Mouse (Mus musculus) inflammation-experienced regulatory T-cells, adult 6 months (primary cell): ENCODE results near the gene Gm11639. TPM values are rescaled to one million over a fixed set of nuclear protein-coding genes. Genes with fewer than 3 reads are reported as not detected.
"Not testable (repeated sequence)": the region's sequence is repeated elsewhere in the genome, so short reads cannot be mapped to it uniquely, and the experiment has no call there.

ENCODE experiments used
- ATAC-seq: one replicate; pipeline ENCODE4 v1.8.0; 2017
- polyA plus RNA-seq, 3 experiments: library from polyadenylated mRNA; unstranded; fragments of 100-300 nt; shearing (Covaris generic); gene quantifications; one replicate each; pipeline ENCODE4 v1.2.1; 2017

The Gm11639 gene
- polyA plus RNA-seq, 3 experiments from 2014 or later: 0.03 to 0.09 TPM; not detected in 1

DNA sequence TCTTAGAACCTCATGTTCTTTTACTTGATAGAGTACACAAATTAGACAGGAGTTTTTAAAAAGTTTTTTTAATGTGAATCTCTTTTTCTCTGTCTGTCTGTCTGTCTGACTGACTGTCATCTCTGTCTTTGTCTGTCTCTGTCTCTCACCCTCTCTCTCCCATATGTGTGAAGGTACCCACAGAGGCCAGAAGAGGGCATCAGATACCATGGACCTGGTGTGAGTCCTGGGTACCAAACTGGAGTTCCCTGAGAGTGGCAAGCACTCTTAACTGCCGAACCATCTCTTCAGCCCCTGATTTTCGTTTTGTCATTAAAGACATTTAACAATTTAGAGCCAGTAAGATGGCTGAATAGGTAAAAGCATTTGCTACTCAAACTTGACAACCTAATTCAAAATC, 21.6 kb downstream of the Gm11639 start:
- ATAC-seq: no peak

GRCm38 (mm10) chr11:104744995-104745568, 59.6 kb downstream of the Gm11639 start:
- ATAC-seq: no peak

DNA sequence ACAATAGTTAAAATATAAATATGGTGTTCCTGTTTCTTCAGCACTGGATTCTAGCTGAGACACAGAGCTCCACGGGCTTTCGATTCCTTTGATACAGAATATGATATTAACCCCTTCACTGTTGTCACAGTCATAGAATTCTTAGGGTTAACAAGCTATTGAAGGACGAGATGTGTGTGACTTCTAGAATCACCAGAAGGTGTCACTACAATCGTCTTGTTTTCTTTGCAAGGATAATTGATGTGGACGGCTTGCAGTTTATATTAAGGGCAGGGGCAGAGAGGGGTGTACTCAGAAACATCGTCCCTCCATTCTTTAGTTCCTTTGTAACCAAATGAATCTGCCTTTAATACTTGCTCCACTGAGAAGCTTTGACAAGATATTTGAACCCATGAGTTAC, 80.3 kb downstream of the Gm11639 start:
- ATAC-seq: no peak

- no peak for ATAC-seq
These were observed 81.6 kb downstream of the Gm11639 start for GRCm38 (mm10) chr11:104767068-104767467.

DNA sequence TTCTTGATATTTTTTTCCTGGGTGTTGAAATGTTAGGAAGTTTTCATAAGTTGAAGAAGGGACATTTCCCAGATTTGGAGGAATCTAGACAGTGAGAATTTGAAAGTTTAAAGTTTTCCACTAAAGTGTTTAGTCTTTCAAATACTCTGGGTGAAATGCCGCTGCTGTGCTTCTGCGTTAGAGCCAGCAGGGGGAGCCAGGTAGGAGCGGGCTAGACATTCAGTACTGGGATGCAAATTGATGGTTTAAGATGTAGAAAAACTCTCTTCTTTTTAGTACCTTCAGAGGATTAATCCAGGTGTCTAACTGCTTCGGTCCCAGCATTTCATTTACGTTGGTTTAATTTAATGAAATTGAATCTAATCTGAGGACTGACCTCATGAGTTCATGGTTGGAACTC, 82.6 kb downstream of the Gm11639 start:
- ATAC-seq: no peak

DNA sequence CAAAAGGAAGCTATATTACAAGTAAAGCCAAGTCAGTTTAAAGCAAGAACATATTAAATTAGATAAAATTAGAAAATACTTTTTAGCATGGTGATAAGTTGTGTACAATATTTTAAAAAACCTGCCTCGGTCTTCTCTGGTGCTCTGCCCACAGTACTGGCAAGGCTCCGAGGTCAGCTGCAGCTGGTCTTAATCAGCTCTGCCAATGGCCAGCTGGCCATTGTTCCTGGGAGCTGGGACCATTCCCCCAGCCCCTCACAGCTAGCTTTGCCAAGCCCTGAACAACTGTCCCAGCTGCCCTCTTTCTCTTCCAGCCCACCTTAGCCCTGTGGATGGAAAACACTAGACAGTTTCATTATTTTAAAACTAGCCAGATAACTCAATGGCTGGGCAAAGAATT, 93.3 kb downstream of the Gm11639 start:
- ATAC-seq: no peak

DNA sequence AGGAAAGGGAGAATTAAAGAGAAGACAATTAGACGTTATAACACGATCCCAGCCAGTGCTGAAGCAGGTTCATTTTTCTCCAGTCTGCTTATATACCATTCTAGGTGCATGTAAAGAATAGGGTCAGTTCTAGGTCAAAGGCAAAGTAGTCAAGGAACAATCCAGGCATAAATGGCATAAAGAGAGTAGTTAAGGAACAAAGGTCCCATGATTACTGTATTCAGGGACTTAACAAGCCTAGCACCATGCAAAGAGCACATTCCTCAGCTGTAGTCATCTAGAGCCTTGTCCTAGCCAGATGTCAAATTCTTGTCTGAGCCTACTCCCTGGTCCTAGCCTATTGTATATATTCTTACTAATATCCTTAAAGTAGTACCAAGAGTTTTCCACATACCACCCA, 259.2 kb downstream of the Gm11639 start:
- ATAC-seq: no peak

- ATAC-seq: no peak
These were observed 266.8 kb downstream of the Gm11639 start for GRCm38 (mm10) chr11:104952349-104952748.

DNA sequence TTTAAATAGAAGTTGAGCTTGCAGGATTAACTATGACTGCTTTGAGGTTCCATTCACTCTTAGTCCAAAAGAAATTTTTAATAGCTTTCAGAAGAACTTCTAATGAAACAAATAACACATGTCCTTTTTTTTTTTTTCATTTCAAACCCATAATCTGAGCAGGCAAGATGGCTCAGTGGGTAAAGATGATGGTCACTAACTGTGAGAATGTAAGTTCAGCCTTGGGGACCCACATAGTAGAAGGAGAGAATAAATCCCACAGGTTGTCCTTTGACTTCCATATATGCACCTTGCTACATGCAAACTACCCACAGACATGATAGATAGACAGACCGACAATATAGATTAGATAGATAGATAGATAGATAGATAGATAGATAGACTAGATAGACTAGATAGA, 282.4 kb downstream of the Gm11639 start:
- ATAC-seq: no peak

GRCm38 (mm10) chr11:104968388-104968787, 282.9 kb downstream of the Gm11639 start:
- no peak for ATAC-seq

GRCm38 (mm10) chr11:104971322-104971721, 285.8 kb downstream of the Gm11639 start:
- no peak for ATAC-seq

DNA sequence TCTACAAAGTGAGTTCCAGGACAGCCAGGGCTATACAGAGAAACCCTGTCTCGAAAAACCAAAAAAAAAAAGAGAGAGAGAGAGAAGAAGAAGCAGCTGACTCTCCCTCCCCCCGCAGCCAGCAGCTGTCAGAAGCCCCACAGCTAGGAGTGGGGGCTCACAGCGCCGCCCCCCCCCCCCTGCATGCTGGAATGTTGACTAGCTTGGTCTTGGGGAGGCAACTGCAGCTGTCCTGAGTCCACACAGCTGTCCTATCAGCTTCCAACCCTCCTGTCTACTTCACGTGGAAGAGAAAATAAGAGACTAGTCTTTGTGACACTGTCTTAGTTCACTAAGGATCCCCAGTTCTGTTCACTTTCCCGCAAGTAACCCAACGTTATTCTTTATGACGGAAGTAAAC, 287.0 kb downstream of the Gm11639 start:
- ATAC-seq: no peak

GRCm38 (mm10) chr11:104977976-104978375, 292.5 kb downstream of the Gm11639 start:
- ATAC-seq: no peak

DNA sequence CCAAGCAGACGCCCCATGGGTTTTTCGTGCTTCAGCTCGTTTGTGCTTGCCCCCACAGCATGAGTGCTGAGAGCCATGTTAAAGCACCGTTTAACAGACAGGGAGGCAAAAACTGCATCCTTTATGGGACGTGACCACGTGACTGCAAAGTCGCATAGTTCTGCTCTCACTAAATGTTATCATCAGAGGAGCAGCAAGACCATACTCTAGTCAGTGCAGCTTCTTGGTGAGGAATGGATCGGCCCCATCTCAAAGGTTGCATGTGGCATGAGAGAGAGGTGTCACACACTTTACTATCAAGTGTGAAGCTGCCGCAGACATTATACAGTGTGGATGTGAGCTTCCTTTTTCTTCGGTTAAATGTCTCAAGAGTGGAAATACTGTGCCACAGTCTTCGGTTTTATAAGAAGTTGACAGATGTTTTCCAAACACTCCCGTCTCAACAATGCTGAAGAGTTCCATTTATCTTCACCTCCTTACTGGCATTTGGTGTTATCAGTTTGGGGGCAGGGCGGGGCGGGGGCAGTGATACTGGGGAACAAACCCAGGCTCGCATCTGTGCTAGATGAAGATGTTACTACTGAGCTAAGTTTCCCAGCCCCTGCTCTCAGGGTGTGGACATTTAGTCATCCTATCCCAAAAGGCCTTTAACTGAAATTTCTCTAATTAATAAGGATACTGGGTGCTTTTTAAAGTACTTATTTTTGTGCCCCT, 296.0 kb downstream of the Gm11639 start:
- no peak for ATAC-seq

DNA sequence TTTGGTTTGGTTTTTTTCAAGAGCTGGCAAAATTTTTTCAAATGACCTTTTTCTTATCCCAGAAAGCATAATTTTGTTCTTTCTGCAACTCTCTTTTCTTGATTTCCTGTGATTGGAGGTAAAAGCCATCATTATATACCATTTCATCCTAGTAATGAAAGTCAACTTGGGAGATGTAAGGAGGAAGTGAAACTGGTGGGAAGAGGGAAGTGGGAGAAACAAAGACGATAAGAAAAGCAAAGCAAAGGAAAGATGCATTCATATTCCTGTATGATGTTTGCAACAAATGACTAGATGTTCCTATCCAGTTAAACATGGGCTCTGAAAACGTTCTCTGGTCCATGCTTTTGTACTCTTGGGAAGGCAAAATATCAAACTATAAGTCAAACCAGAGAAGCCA, 323.7 kb downstream of the Gm11639 start:
- ATAC-seq: no peak

DNA sequence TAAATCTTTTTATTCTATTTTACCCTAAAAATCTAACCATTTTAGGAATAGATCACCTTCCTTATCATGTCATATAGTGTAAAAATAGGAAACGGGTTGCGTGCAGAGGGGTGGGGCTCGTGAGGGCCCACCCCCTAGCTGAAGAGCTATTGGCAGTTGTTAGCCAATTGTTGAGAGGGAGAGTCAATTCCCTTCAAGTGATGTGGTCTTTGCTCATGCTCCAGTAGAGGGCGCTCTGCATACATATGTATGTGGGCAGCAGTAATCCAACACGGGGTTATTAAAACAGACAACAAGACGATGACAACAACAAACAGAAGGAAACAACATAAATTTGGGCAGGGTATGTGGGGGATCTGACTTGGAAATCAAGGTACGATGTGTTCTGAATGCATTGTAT, 335.6 kb downstream of the Gm11639 start:
- no peak for ATAC-seq

- no peak for ATAC-seq
These were observed 343.3 kb downstream of the Gm11639 start for GRCm38 (mm10) chr11:105028744-105029348.

- no peak for ATAC-seq
These were observed 344.0 kb downstream of the Gm11639 start for GRCm38 (mm10) chr11:105029525-105029924.

DNA sequence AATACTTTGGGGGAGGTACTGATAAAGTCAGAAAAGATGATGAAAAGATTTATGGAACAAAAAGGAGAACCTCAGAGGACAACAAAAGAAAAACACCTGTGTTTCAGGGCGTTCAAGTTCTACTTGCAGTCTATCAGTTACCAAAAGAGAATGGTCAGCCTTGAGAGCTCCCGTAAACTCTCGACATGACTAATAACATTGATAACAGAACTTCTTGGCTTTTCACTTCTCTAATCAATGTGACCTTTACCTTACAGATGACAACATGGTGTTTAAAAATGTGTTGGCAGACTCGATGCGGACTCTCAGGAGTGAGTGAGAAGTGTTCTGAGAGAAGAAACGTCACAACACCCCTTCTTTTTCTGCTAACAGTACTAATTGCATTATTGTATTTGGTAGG, 344.7 kb downstream of the Gm11639 start:
- no peak for ATAC-seq

DNA sequence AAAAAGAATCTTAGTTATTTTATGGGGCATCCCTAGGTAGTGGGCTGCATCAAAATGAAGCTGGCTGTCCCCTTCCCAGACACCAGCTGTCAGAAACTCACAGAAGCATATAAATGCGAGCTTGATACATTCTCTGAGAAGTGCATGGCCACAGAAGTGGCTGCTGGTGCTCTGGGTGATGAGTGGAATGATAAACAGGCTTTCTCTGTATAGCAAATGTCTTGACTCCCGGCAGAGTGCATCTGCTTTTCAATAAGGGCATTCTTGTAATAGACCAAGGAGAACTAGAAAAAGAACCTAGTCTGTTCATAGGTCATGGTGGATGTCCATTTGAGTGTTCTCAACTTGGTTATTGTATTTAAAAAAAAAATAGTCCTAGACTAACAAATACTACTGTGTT, 345.6 kb downstream of the Gm11639 start:
- no peak for ATAC-seq

GRCm38 (mm10) chr11:105035081-105035480, 349.6 kb downstream of the Gm11639 start:
- no peak for ATAC-seq

DNA sequence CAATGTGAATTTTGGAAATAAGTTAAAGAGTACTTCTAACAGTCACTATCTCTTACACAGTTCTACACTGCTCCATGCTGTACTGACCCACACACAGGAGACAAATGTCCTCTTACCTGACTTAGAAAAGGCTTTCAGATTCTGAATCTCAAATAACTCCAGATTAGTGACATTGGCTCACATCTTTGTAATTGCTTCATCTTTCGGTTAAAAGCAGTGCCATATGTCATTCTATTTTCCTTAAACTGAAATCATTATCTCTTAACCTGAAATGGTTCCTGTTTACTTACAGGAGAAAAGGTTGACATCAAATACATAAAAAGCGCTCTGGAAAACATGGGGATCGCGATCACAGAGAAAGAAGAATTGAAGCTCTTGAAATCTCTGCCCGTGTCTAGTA, 377.8 kb downstream of the Gm11639 start, which contains the start of gene Efcab3:
TSS of gene Efcab3 (plus strand) at position 301 of the 400 bp plus-strand sequence.
- ATAC-seq: no peak

DNA sequence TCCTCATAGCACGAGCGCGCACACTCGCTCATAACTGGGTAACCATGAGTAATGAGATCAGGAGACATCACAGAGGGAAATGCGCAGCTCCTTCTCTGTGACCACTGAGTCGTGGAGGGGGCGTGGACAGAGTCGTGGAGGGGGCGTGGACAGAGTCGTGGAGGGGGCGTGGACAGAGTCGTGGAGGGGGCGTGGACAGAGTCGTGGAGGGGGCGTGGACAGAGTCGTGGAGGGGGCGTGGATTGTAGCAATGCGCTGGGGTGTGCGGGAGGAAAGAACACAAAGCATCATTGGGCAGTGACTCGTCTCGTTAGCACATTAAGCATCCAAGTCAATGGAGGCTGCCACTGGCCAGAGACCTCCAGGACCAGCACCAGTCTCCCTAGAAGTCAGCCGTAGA, 426.9 kb downstream of the Gm11639 start:
- not testable (repeated sequence) for ATAC-seq

- ATAC-seq: no peak
These were observed 432.3 kb downstream of the Gm11639 start for GRCm38 (mm10) chr11:105117814-105118213.
